Mouse (Mus musculus): ENCODE measurements around the gene 4931428F04Rik. TPM values are rescaled to one million over a fixed set of nuclear protein-coding genes. Genes with fewer than 3 reads are reported as not detected.
"Not testable (repeated sequence)": the region's sequence is repeated elsewhere in the genome, so short reads cannot be mapped to it uniquely, and the experiment has no call there.

The 4931428F04Rik gene
- polyA plus RNA-seq, 1 experiment from 2014 or later: 1.5 TPM

GRCm38 (mm10) chr8:105254152-105254965, 35.3 kb downstream of the 4931428F04Rik start:
- Histone ChIP-seq H3K27ac (no peak overlapping the region), H3K79me2 (ENCODE audit: inconsistent target) (no peaks in the 10 kb centered on the region), H3K36me3 (ENCODE audit: inconsistent target) (peaks cover 32% of the 10 kb centered on the region), H3K4me3 (ENCODE audit: inconsistent target) (peak overlapping the region; percentile 28; the same call in 1 of the 2 replicates)
- 2% methylated on average over 74 of the region's 74 CpGs for WGBS (ENCODE audit: missing documents)

GRCm38 (mm10) chr8:105253766-105254151, 35.9 kb downstream of the 4931428F04Rik start:
- H3K4me3 ChIP-seq (ENCODE audit: inconsistent target): no peak overlapping the region
- no peaks in the 10 kb centered on the region for H3K79me2 ChIP-seq (ENCODE audit: inconsistent target)
- peaks cover 38% of the 10 kb centered on the region for H3K36me3 ChIP-seq (ENCODE audit: inconsistent target)
- 62% methylated on average over 20 of the region's 20 CpGs for WGBS (ENCODE audit: missing documents)
- H3K27ac ChIP-seq: no peak overlapping the region

GRCm38 (mm10) chr8:105252680-105253537, 36.8 kb downstream of the 4931428F04Rik start:
- H3K4me3 ChIP-seq (ENCODE audit: inconsistent target): no peak overlapping the region
- H3K27ac ChIP-seq: no peak overlapping the region
- H3K79me2 ChIP-seq (ENCODE audit: inconsistent target): no peaks in the 10 kb centered on the region
- H3K36me3 ChIP-seq (ENCODE audit: inconsistent target): peaks cover 46% of the 10 kb centered on the region
- 87% methylated on average over 10 of the region's 10 CpGs for WGBS (ENCODE audit: missing documents)

- Histone ChIP-seq H3K79me2 (ENCODE audit: inconsistent target) (no peaks in the 10 kb centered on the region), H3K4me3 (ENCODE audit: inconsistent target) (no peak overlapping the region), H3K27ac (no peak overlapping the region), H3K36me3 (ENCODE audit: inconsistent target) (peaks cover 56% of the 10 kb centered on the region)
- WGBS (ENCODE audit: missing documents): 95% methylated on average over 6 of the region's 6 CpGs
These were observed 37.7 kb downstream of the 4931428F04Rik start for GRCm38 (mm10) chr8:105251954-105252353.

GRCm38 (mm10) chr8:105241016-105241415, 48.6 kb downstream of the 4931428F04Rik start:
- Histone ChIP-seq H3K79me2 (ENCODE audit: inconsistent target) (no peaks in the 10 kb centered on the region), H3K36me3 (ENCODE audit: inconsistent target) (peaks cover 46% of the 10 kb centered on the region), H3K4me3 (ENCODE audit: inconsistent target) (no peak overlapping the region), H3K27ac (no peak overlapping the region)
- 97% methylated on average over 6 of the region's 7 CpGs for WGBS (ENCODE audit: missing documents)

- H3K27ac ChIP-seq: no peak overlapping the region
- no peak overlapping the region for H3K4me3 ChIP-seq (ENCODE audit: inconsistent target)
- H3K36me3 ChIP-seq (ENCODE audit: inconsistent target): peaks cover 68% of the 10 kb centered on the region
- WGBS (ENCODE audit: missing documents): 81% methylated on average over 14 of the region's 14 CpGs
- H3K79me2 ChIP-seq (ENCODE audit: inconsistent target): peaks cover 14% of the 10 kb centered on the region; the same call in 1 of the 2 replicates
These were observed 52.1 kb downstream of the 4931428F04Rik start for GRCm38 (mm10) chr8:105237442-105238142.

- 92% methylated on average over 1 of the region's 1 CpGs for WGBS (ENCODE audit: missing documents)
- H3K4me3 ChIP-seq (ENCODE audit: inconsistent target): no peak overlapping the region
- H3K27ac ChIP-seq: no peak overlapping the region
- H3K79me2 ChIP-seq (ENCODE audit: inconsistent target): peaks cover 36% of the 10 kb centered on the region
- H3K36me3 ChIP-seq (ENCODE audit: inconsistent target): peaks cover 46% of the 10 kb centered on the region
These were observed 54.5 kb downstream of the 4931428F04Rik start for GRCm38 (mm10) chr8:105235206-105235605.

GRCm38 (mm10) chr8:105233126-105233935, 56.3 kb downstream of the 4931428F04Rik start:
- Histone ChIP-seq H3K36me3 (ENCODE audit: inconsistent target) (peaks cover 27% of the 10 kb centered on the region; the same call in 1 of the 2 replicates), H3K4me3 (ENCODE audit: inconsistent target) (no peak overlapping the region), H3K79me2 (ENCODE audit: inconsistent target) (peaks cover 54% of the 10 kb centered on the region), H3K27ac (no peak overlapping the region)
- WGBS (ENCODE audit: missing documents): 100% methylated on average over 1 of the region's 1 CpGs

- H3K27ac ChIP-seq; H3K4me3 ChIP-seq (ENCODE audit: inconsistent target): not testable (repeated sequence)
- peaks cover 24% of the 10 kb centered on the region; the same call in 1 of the 2 replicates for H3K36me3 ChIP-seq (ENCODE audit: inconsistent target)
- 93% methylated on average over 3 of the region's 4 CpGs for WGBS (ENCODE audit: missing documents)
- H3K79me2 ChIP-seq (ENCODE audit: inconsistent target): peaks cover 65% of the 10 kb centered on the region
These were observed 57.4 kb downstream of the 4931428F04Rik start for GRCm38 (mm10) chr8:105232321-105232693.

GRCm38 (mm10) chr8:105231503-105232320, 58.0 kb downstream of the 4931428F04Rik start:
- WGBS (ENCODE audit: missing documents): 63% methylated on average over 12 of the region's 12 CpGs
- no peak overlapping the region for H3K4me3 ChIP-seq (ENCODE audit: inconsistent target)
- peaks cover 24% of the 10 kb centered on the region; the same call in 1 of the 2 replicates for H3K36me3 ChIP-seq (ENCODE audit: inconsistent target)
- H3K79me2 ChIP-seq (ENCODE audit: inconsistent target): peaks cover 71% of the 10 kb centered on the region
- H3K27ac ChIP-seq: peak overlapping the region; percentile 39
